Mouse (Mus musculus): ENCODE results near the gene Cpm.
"Not testable (repeated sequence)": the region's sequence is repeated elsewhere in the genome, so short reads cannot be mapped to it uniquely, and the experiment has no call there.

Gene Cpm

DNA sequence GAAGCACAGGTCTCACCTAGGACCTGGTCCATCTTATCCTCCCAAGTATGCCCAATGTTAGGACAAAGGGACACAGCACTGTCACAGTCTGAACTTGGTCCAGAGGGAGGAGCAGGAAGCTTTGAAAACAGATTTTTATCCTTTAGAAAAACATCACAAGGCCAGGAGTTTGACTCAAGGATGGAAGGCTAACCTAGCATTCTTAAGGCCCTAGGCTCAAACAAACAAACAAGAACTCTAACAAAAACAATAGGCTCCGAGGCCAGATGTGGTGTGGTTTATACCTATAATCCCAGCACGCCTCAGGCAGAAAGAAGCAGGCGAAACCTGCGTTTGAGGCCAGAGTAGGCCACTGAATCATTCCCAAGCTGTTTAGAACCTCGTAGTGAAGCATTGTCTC is 22.9 kb upstream of the Cpm start:
- no peak for DNase-seq (ENCODE audit: low spot score in 2 of 2)

DNA sequence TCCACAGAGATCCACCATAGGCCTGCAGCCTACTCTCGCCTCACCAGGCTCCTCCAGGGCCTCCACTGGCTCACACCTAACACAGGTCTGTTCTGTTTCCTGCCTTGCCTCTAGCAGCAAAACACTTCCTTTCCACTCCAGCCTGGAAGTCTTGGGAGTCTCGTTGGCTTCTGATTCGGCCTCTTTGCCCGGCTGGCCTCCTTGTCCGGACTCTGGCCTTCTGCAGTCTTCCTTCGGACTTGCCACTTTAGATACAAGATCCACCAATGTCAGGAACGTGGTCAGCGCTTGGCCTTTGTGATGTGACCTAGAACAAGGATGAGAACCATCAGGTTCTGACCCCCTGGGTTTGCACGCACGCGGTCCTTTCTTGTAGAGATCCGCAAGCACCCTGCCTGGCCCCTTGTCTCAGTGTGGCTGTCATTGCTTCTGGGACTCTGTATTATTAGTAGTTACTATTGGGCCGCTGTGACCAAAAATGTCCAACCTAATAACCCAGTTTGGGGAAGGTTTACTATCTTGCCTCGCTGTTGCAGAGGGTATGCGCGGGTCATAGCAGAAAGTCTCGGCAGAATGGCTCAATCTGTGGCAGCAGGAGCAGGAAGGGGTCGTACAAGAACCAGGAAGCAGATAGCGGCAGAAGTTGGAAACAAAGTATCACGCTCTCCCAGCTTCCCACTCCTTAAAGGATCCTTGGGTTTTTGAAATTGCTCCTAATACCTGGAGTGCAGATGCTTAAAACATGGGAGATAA is 22.1 kb upstream of the Cpm start:
- no peak for DNase-seq (ENCODE audit: low spot score in 2 of 2)

DNA sequence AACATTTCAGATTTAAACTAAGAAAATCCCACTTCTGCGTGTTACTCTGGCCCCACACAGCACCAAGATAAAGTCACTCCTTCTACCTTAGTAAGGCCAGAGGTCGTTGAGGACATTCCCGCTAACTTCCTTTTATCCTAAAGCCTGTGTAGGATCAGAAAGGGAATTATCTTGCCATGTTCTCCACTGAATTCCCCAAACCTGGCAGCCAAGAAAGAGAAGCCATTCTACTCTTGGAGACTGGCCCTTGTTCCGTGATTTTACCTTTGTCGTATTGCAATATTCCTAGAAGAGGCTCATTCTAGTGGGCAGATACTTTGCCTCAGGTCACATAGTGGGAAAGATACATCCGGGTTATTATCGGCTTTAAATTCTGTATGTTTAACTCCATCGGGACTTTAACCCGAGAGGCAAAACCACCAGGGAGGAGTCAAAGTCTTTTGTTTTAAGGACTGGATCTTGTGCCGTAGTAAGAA is 21.5 kb upstream of the Cpm start:
- DNase-seq (ENCODE audit: low spot score in 2 of 2): no peak

DNA sequence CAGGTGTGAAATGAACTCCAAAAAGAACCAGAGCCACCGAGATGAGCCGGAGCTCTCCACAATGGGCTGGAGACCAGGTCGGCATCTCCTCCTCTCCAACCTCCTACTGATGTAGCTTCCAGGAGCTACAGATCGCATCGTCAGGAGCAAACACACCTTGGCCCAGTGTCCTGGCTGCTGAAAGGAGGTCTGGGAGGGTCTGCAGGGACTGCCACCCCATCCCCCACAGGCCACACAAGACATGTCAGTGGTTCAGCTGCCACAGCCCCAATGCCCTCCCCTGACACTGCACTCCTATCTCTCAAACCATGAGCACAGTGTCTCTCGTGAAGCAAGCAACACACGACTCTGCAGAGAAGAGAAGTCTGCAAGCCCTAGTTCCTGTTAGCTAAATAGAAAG is 20.8 kb upstream of the Cpm start:
- no peak for DNase-seq (ENCODE audit: low spot score in 2 of 2)

DNA sequence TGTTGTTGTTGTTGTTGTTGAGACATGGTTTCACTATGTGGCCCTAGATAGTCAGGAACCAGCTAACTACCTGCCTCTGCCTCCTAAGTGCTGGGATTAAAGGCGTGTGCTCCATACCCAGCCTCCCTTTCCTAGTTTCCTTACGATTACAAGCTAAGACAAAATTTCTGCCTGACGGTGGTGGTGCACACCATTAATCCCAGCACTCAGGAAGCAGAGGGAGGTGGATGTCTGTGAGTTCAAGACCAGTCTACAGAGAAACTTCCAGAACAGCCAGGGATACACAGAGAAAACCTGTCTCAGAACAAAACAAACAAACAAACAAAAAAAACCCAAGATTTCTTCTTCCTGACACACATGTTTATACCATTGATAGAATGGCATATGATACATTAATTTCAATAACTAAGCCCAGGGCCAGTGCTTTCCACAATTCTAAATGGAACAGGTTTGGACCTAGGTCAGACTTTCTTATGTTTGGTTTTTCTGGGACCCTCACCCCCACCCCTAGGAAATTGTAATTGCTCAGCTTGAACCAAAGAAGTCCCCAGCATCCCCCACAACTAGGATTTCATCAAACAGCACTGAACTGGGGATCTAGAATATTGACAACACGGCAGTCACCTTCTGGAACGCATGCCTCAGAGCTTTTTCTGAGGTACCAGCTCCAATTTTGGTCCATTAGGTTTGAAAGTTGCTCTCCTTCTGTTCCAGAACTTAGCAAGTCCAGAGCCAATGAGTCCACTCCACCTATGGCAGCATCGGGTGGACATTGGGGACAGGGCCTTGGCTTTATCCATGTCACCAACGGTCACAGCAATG is 20.1 kb upstream of the Cpm start:
- DNase-seq (ENCODE audit: low spot score in 2 of 2): no peak

DNA sequence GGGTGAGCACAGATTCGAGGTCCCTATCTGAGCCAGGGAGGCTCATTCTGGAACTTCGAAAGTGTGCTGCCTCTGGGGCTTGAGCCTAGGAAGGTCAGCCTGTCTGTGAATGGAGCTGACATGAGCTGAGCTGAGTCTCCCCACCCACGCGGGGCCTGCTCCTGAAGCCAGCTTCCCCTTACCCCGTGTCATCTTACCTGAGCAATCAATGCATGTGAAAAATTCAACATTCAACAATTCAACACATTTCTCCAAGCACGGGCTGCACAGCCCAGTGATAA is 19.6 kb upstream of the Cpm start:
- no peak for DNase-seq (ENCODE audit: low spot score in 2 of 2)

DNA sequence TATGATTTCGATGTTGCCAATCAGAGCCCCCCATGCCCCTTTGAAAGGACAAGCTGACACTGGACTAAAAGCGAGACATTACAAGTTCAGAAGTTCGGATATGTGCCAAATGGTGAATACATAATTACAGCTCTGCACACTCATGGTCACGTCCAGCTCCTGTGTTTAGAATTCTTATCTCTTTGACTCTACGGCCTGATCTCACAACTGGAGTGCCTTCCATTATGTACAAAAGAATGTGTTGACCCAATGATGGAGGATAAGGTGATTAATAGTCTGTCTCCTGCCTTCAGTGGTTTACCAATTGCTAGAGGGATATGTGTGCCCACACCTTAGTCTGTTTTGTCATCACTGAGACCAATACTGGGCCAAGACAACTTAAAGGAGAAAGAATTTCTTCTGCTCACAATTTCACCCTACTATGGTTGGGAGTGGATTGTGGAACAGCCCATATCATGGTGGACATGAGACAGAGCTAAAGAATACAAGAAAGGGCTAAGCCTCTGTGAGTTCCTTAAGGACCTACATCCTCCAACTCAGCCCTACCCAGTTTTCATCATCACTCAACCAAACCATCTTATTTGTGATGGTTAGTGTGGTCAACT is 19.0 kb upstream of the Cpm start:
- no peak for DNase-seq (ENCODE audit: low spot score in 2 of 2)

DNA sequence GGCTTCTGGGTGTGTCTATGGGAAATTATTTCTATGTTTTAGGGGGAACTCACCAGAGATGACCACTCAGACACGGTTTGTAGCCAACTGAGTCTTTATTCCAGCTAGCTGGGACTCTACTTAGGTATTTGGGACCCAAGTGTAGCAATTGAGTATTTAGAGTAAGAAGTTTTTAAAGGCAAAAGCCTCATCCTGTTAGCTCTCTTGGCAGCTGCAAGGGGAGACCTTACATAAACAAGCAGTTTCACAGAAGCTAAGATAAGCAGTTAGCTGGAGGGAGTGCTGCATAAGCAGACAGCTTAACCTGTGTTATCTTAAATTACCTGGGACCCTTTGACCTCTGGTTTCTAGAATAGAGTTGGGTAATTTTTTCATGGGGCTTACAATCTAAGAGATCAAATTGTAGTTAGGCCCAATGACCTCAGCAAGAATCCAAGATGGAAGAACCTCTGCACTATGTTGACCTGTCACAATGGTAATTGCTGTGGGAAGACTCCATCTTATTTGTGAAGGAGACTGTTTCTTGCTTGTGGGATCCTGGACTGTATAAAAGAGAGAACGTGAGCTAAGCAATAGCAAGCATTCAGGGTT is 18.4 kb upstream of the Cpm start:
- DNase-seq (ENCODE audit: low spot score in 2 of 2): no peak

DNA sequence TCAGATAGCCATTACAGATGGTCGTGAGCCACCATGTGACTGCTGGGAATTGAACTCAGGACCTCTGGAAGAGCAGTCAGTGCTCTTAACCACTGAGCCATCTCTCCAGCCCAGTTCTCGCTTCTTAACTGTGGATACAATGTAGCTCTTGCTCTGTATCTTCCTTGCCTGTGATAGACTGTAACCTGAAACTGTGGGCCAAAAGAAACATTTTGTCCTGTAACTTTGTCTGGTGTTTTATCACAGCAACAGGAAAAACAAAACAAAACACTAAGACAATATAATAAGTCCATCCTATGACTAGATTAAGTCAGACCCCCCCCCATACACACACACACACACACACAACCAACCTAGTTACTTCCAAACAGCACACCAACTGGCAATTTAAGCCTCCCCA is 17.8 kb upstream of the Cpm start:
- DNase-seq (ENCODE audit: low spot score in 2 of 2): no peak

DNA sequence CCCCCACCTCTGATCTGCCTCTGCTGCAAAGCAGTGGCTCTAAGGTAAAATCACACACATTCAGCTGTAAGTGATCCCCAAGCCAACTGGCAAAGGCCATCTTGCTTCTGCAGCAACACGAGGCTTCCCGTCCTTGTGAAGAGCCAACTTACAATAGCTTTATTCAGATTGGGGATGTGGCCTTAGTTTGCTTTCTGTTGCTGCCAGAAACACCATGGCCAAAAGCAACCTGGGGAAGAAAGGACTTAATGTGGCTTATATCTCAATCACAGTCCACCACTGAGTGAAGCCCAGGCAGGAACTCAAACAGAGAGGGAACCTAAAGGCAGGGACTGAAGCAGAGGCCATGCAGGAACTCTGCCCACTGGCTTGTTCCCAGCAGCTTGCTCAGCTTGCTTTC is 17.3 kb upstream of the Cpm start:
- DNase-seq (ENCODE audit: low spot score in 2 of 2): no peak

DNA sequence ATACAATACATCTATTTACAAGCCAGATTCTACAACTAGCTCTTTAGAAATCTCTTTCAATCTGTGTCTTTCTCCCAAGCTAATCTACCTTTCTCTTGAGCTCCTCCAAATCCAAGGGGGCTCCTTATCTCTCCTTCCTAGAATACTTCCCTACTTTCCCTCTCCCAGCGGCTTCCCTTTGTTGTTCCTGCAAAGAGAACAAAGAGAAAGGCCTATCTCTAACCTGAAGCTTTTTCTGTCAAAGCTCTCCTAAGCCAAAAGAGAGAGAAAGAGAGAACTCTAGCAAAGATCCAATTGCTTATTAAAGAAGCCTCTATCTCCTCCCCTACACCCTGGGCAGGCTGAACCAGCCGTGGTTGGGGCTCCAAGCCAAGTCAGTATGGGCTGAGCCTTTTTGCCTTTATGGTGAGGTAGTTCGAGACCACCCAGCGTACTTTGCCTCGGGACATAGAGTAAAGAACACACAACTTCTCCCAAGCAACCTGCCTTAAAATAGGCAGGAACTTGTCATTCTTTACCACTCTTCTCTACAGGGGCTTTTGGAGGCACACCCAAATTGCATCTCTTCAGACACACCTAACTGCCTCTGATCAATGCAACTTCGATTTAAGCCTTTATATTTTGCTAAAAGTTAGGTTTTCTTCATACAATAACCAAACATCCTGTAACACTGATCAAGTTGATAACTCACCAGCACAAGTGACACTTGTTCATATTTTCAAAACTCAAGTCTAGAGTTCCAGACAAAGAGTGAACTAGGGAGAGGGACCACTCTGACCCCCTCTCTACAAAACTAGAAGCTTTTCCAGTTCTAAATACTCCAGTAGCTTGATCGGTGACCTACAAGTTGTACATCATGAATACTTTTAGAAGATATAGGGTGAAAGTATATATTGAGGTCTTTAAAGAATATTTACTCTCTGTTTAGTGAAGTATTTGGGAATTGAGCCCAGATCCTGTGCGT is 16.4 kb upstream of the Cpm start:
- no peak for DNase-seq (ENCODE audit: low spot score in 2 of 2)

DNA sequence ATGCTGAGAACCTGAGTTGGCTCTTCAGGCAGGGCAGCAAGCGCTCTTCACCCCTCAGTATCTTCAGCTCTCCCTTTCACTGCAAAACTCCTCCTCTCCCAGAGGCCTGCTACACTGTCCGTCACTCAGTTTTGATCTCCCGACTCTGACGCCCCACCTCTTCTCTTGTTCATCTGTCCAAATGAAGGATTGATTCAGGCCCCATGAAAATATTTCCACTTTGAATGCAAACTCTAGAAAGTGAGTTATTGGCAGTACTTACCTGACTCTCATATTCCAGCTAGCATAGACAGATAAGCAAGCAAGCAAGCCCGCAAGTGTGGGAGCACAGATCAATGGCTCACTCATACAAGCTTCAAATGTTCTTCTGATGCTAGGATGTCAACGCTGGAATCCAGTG is 15.3 kb upstream of the Cpm start:
- DNase-seq (ENCODE audit: low spot score in 2 of 2): no peak

DNA sequence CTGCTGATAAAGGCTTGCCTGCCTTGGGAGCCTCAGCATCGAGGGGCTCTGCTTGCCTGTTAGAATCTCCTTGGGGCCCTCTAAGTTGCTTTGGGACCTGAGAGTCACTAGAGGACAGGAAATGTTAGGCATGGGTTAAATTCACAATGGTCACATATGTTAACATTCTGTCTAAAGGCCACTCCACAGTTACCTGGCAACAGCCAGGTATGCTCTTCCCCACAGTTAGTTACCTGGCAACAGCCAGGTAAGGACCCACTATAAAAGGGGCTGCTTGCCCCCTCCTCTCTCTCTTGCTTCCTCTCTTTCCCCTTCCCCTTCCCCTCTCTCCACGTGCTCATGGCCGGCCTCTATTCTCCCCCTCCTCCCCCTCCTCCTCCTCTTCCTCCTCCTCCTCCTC is 14.9 kb upstream of the Cpm start:
- no peak for DNase-seq (ENCODE audit: low spot score in 2 of 2)

DNA sequence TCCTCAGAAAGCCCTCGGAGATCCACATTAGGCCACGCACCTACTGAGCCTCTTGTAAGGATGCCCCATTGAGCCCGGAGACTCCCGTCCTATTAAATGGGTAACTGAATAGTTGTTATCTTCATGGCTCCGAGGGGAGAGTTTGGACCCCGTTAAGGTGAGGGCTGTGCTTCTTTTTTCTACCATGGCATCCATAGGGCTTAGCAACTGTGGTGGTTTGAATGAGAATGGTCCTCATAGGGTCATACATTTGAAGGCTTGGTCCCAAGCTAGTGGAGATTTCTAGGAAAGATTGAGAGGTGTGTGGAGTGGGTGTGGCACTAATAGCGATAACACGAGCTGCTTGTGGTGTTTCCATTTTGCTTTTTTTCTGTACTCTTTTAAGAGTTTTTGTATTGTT is 14.1 kb upstream of the Cpm start:
- DNase-seq (ENCODE audit: low spot score in 2 of 2): no peak

DNA sequence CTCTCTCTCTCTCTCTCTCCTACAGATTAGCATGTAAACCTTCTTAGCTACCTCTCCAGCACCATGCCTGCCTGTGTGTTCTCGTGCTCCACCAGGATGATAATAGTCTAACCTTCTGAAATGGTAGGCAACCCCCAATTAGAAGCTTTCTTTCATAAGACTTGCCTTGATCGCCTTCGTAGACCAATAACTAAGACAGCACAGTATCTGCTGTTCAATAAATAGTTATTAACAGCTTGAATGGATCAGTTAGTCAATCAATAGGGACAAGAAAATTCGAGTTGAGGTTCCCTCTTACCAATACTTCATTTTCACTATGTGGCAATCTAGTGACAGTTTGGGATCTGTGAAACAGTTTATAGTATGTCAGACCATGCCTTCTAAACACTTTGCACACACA is 13.6 kb upstream of the Cpm start:
- no peak for DNase-seq (ENCODE audit: low spot score in 2 of 2)

DNA sequence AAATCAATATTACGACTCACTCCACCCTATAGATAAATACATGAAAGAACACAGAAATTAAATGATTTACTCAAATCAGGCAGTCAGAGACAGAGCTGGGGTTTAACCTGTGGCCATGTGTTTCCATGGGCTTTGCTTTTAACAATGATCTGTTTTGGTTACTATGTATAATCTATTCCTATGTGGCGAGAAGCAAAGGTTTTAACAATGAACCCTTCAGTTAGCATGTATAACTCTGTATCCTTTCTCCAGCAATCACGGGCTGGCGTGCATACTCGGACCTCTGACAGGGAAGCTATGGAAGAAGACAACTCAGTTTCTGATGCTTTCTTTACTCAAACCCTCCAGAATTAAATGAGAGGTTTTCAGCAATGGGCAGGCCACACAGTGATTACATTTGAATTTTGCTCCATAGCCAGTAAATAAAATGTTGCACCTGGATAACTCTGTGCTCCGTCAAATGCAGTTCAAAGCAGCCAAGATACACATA is 13.1 kb upstream of the Cpm start:
- DNase-seq (ENCODE audit: low spot score in 2 of 2): no peak

DNA sequence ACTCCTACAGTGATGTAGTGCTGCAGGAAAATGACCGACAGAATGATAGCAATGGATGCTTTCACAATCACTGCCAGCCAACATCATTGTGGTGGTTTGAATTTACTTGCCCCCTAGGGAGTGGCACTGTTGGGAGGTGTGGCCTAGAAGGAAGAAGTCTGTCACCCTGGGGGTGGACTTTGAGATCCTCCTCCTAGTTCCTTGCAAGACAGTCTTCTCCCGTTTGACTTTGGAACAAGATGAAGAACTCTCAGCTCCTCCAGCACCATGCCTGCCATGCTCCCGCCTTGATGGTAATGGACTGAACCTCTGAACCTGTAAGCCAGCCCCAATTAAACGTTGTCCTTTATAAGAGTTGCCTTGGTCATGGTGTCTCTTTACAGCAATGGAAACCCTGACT is 12.5 kb upstream of the Cpm start:
- not testable (repeated sequence) for DNase-seq (ENCODE audit: low spot score in 2 of 2)

DNA sequence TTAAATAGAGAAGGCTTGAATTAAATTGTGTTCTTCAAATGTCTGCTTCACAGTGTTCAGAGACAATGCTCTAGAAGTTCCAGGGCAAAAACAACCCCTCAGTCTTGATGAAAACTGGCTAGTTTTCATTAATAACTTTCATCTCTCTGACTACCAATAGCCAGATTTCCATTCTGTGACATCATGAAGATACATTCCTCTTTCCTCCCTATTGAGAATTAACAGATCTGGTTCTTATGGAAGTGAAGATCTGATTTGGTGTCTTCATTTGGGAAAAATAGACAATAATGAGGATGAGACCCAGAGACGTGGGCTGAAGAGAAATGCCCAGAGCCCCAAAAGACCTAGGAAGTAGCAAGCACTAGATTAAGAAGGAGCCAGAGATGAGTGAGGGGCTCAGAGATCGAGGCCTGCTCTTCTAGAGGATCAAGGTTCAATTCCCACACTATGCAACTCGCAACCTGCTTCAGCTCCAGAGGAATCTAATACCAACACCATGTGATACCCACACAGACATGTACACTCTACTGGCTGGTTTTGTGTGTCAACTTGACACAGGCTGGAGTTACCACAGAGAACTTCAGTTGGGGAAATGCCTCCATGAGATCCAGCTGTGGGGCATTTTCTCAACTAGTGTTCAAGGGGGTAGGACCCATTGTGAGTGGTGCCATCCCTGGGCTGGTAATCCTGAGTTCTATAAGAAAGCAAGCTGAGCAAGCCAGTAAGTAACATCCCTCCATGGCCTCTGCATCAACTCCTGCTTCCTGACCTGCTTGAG is 11.5 kb upstream of the Cpm start:
- DNase-seq (ENCODE audit: low spot score in 2 of 2): no peak

DNA sequence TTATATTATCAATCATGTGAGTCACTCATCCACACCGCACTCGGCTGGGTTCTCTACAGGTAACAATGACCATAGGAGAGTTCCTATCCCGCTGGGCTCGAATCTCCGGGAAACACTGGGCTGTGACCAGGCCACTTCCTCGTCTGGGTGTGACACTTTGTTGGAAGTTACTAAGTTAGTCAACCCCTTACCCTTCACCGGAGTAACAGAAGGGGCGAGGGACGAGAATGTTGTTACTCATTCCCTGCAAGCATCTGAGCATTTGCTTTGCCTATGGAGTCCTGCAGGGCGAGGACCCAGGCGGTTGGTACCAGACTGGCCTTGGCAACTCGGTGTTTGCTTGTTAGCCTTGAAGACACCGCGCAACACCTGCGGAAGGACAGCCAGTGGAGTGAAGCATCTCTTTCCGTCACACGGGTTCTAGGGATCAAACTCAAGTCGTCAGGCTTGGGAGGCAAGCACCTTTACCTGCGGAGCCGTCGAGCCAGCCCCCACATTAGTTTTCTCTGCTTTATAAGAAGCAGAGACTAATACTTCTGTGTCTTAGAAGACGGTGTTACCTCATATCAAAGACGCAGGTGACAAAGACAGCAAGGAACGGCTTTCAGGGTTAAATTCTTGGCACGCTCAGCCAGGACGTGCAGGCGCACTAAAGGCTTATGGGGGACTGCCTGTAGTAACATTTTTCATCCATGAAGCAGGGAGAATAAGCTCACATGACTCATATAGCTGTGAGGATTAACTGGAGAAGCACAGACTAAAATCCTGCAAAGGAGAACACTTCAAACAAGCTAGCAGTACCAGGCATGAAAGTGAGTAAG is 10.0 kb upstream of the Cpm start:
- DNase-seq (ENCODE audit: low spot score in 2 of 2): no peak

DNA sequence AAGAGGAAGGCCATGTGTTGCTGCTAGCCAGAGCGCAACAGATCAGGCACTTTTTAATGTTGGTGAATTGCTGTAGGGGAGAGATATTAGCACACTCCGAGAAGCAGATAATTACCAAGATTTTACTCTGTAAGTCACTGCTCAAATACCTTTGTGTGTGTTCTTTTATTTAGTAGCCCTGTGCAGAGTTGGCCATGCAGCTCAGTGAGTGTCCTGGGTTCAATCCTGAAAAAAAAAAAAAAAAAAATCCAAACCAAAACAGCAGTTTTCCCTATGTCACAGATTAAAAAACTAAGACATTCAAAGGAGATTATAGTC is 9.5 kb upstream of the Cpm start:
- no peak for DNase-seq (ENCODE audit: low spot score in 2 of 2)

Measured in right cerebral cortex, postnatal 10 days (tissue).